In the genomic region with DNA sequence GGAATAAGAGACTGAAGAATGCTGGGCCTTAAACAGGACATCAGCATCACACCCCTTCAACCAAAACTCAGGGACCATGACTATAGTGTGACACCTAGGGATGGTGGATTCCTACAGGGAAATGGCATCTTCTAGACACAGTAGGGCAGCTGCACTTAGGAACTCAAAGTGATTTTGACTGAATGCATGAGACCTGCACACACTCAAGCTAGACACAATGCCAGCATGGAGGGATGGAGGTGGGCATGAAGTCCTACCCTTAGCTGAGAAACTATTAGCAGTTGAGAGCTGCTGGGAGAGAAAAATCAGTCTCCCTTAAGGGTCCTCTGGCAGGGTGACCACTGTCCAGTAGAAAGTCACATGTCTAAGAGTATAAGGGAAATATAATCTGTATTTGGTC, we compare ENCODE assay signal across 34 mouse cellular contexts.
"Had no signal": no experiment of that assay in that cellular context is flagged by ENCODE, and none has a peak within 500 bp of the region (broad histone marks: within the 10 kb centered on the region; RNA-seq: fewer than 3 reads in every experiment).

No protein-coding gene starts in this region.

- ATAC-seq: hindbrain, embryonic 16.5 days; hindbrain, postnatal 0 days; inflammation-experienced regulatory T-cells, adult 6 months; intestine, embryonic 15.5 days; intestine, embryonic 16.5 days; intestine, postnatal 0 days had no signal

- H3K4me3 ChIP-seq: heart, embryonic 12.5 days; heart, embryonic 13.5 days; heart, embryonic 15.5 days; hindbrain, embryonic 10.5 days; hindbrain, embryonic 12.5 days; hindbrain, embryonic 13.5 days; hindbrain, embryonic 15.5 days; intestine, embryonic 15.5 days; kidney, embryonic 15.5 days; layer of hippocampus, adult 2 months; left cerebral cortex, adult 2 months had no signal

- H3K4me2 ChIP-seq: heart, embryonic 11.5 days; heart, embryonic 12.5 days; heart, embryonic 13.5 days; heart, embryonic 15.5 days; hindbrain, embryonic 12.5 days; hindbrain, embryonic 13.5 days; hindbrain, embryonic 14.5 days; hindbrain, embryonic 15.5 days; intestine, embryonic 15.5 days; kidney, embryonic 15.5 days had no signal

- H3K36me3 ChIP-seq: heart, embryonic 12.5 days; heart, embryonic 13.5 days; heart, embryonic 15.5 days; hindbrain, embryonic 10.5 days; hindbrain, embryonic 12.5 days; hindbrain, embryonic 13.5 days; hindbrain, embryonic 15.5 days; intestine, embryonic 15.5 days; kidney, embryonic 15.5 days had no signal

- H3K9ac ChIP-seq: heart, embryonic 12.5 days; heart, embryonic 13.5 days; heart, embryonic 15.5 days; hindbrain, embryonic 12.5 days; hindbrain, embryonic 13.5 days; hindbrain, embryonic 14.5 days; hindbrain, embryonic 15.5 days; intestine, embryonic 15.5 days; kidney, embryonic 15.5 days had no signal

- H3K9me3 ChIP-seq: heart, embryonic 12.5 days; heart, embryonic 13.5 days; heart, embryonic 15.5 days; hindbrain, embryonic 10.5 days; hindbrain, embryonic 12.5 days; hindbrain, embryonic 13.5 days; hindbrain, embryonic 15.5 days; intestine, embryonic 15.5 days; kidney, embryonic 15.5 days had no signal

- H3K27me3 ChIP-seq: heart, embryonic 12.5 days; heart, embryonic 13.5 days; heart, embryonic 15.5 days; hindbrain, embryonic 12.5 days; hindbrain, embryonic 13.5 days; hindbrain, embryonic 15.5 days; intestine, embryonic 15.5 days; kidney, embryonic 15.5 days had no signal

- H3K4me1 ChIP-seq: heart, embryonic 15.5 days; hindbrain, embryonic 10.5 days; hindbrain, embryonic 12.5 days; hindbrain, embryonic 13.5 days had no signal

- DNase-seq: heart, postnatal 14 days; heart, postnatal 36 days; heart, postnatal 4 days; kidney, adult 11 months; kidney, adult 18-20 months; kidney, adult 2 months; kidney, adult 8-10 months; kidney, adult 9 months; kidney, postnatal 10 days; kidney, postnatal 14 days; kidney, postnatal 25 days; kidney, postnatal 36 days; kidney, postnatal 4 days; layer of hippocampus, adult 9-11 months; layer of hippocampus, postnatal 36 days had no signal

- H3K27ac ChIP-seq: heart, embryonic 13.5 days; heart, embryonic 15.5 days; hindbrain, embryonic 10.5 days; hindbrain, embryonic 12.5 days; hindbrain, embryonic 13.5 days; hindbrain, embryonic 14.5 days; hindbrain, embryonic 15.5 days; hindbrain, postnatal 0 days; intestine, embryonic 15.5 days; kidney, embryonic 15.5 days; kidney, postnatal 0 days; layer of hippocampus, adult 2 months; left cerebral cortex, adult 2 months had no signal
